Mouse (Mus musculus) intestine, embryonic 15.5 days (tissue): ENCODE measurements at regions not wholly inside any gene's neighbourhood (a gene's known extent, or its start where the extent isn't known, plus 50 kb on each side); places are given as distances from the start of the nearest gene placed in this dataset.

Source experiments
- ATAC-seq: fragments of 200-750 bp; cut with Nextera tagmentation; 2 replicates; pipeline ENCODE4 v1.8.0; 2017; ENCODE audit warnings: moderate TSS enrichment, moderate library complexity
- H3K27ac ChIP-seq: fragments of 300-500 bp; sonication (generic); 2 replicates; pipeline ENCODE4 v1.5.1; 2015; ENCODE audit warnings: mild to moderate bottlenecking, inconsistent platforms
- H3K27me3 ChIP-seq: fragments of 300-500 bp; sonication (generic); replicated peaks from 2 replicates; pipeline ENCODE4 v1.6.1; 2015; ENCODE audit warnings: inconsistent platforms
- H3K36me3 ChIP-seq: fragments of 300-500 bp; sonication (generic); 2 replicates; pipeline ENCODE4 v1.6.1; 2015; ENCODE audit warnings: inconsistent platforms
- H3K4me1 ChIP-seq: fragments of 300-500 bp; sonication (generic); replicated peaks from 2 replicates; pipeline ENCODE4 v1.6.1; 2015; ENCODE audit warnings: inconsistent platforms
- H3K4me2 ChIP-seq: fragments of 300-500 bp; sonication (generic); replicated peaks from 2 replicates; pipeline ENCODE4 v1.6.1; 2015; ENCODE audit warnings: mild to moderate bottlenecking, inconsistent platforms
- H3K4me3 ChIP-seq: fragments of 300-500 bp; sonication (generic); replicated peaks from 2 replicates; pipeline ENCODE4 v1.5.1; 2015; ENCODE audit warnings: inconsistent platforms
- H3K9ac ChIP-seq: fragments of 300-500 bp; sonication (generic); 2 replicates; pipeline ENCODE4 v1.6.1; 2015; ENCODE audit warnings: inconsistent platforms
- H3K9me3 ChIP-seq: fragments of 300-500 bp; sonication (generic); 2 replicates; pipeline ENCODE4 v1.6.1; 2016; ENCODE audit warnings: inconsistent platforms
- WGBS: fragments of 180-500 bp; shearing (Covaris S2); methylation state at CpG from one replicate; pipeline ENCODE4 v1.1.7; 2015; 5-methylcytosine and 5-hydroxymethylcytosine counted together

- no peak overlapping the region for H3K4me3 ChIP-seq
- 70% methylated on average over 1 of the region's 1 CpGs for WGBS
- no peak overlapping the region for H3K9ac ChIP-seq
- H3K27me3 ChIP-seq: no peaks in the 10 kb centered on the region
- no peaks in the 10 kb centered on the region for H3K36me3 ChIP-seq
- no peak overlapping the region for H3K4me2 ChIP-seq
- ATAC-seq: no peak
- H3K9me3 ChIP-seq: no peaks in the 10 kb centered on the region
- no peak overlapping the region for H3K27ac ChIP-seq
- no peaks in the 10 kb centered on the region for H3K4me1 ChIP-seq
Measured at GRCm38 (mm10) chr11:43952151-43952550, 51.1 kb upstream of the Adra1b start.

- no peak overlapping the region for H3K27ac ChIP-seq
- H3K4me1 ChIP-seq: no peaks in the 10 kb centered on the region
- ATAC-seq: no peak
- no peak overlapping the region for H3K4me3 ChIP-seq
- 37% methylated on average over 3 of the region's 3 CpGs for WGBS
- H3K27me3 ChIP-seq: no peaks in the 10 kb centered on the region
- no peaks in the 10 kb centered on the region for H3K9me3 ChIP-seq
- H3K36me3 ChIP-seq: no peaks in the 10 kb centered on the region
- H3K9ac ChIP-seq: no peak overlapping the region
- H3K4me2 ChIP-seq: no peak overlapping the region
Measured at GRCm38 (mm10) chr11:43958241-43958975, 57.4 kb upstream of the Adra1b start.

DNA sequence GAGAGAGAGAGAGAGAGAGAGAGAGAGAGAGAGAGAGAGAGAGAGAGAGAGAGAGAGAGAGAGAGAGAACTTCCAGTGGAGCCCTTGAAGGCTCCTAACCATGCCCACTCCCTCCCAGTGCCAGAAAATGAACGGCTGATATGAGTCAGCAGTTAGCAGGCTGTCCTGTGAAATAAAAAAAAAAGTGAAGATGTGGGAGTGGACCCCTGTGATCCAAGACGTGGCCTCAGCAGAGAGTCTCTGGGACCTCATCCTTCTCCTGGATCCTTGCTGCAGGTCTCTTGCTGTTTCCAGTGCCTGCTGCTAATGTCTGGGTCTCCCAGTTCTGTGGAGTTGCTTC is 57.9 kb upstream of the Adra1b start:
- 54% methylated on average over 2 of the region's 2 CpGs for WGBS

DNA sequence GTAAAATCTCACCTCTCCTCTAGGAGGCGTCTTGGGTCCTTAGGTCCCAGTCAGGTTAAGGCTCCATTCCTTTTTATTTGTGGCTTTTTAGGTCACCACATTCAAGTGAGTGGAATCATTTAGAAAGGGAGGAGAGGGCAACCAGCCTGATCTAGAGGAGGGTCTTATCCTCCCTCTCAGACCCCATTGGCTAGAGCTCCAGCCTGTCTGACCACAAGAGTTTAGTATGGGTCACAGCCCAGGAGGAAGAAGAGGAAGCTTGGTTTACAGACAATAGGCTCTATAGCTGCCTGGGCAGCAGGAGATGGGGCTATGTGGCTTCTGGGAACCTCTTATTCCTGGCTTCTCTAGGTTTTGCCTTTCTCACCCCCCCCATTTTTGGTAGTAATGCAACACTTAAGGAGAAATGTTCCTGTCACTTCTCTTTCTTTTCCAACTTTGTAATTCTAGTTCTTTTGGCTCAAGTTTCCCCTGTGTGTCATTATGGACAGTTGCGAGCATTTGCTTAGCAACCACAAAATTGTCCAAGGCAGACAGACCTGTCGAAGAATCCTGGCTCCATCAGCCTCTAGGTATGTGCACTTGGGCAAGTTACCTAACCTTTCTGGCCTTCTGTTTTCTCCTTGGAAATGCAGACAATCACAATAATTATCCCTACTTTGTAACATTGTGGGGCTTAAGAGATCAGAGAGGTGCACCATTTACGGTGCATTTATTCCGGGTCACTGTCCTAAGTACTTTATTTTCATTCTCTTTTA is 59.5 kb upstream of the Adra1b start:
- Histone ChIP-seq H3K4me1 (no peaks in the 10 kb centered on the region), H3K9ac (no peak overlapping the region), H3K36me3 (no peaks in the 10 kb centered on the region), H3K4me2 (no peak overlapping the region), H3K27ac (no peak overlapping the region), H3K4me3 (no peak overlapping the region), H3K27me3 (no peaks in the 10 kb centered on the region), H3K9me3 (no peaks in the 10 kb centered on the region)
- no peak for ATAC-seq
- 82% methylated on average over 5 of the region's 5 CpGs for WGBS

More for the DNA sequence above, 57.9 kb upstream of the Adra1b start:
- no peaks in the 10 kb centered on the region for H3K4me1 ChIP-seq
- H3K36me3 ChIP-seq: no peaks in the 10 kb centered on the region
- no peaks in the 10 kb centered on the region for H3K9me3 ChIP-seq
- no peaks in the 10 kb centered on the region for H3K27me3 ChIP-seq
- H3K4me3 ChIP-seq: no peak overlapping the region
- ATAC-seq: no peak
- no peak overlapping the region for H3K27ac ChIP-seq
- H3K4me2 ChIP-seq: no peak overlapping the region
- no peak overlapping the region for H3K9ac ChIP-seq

DNA sequence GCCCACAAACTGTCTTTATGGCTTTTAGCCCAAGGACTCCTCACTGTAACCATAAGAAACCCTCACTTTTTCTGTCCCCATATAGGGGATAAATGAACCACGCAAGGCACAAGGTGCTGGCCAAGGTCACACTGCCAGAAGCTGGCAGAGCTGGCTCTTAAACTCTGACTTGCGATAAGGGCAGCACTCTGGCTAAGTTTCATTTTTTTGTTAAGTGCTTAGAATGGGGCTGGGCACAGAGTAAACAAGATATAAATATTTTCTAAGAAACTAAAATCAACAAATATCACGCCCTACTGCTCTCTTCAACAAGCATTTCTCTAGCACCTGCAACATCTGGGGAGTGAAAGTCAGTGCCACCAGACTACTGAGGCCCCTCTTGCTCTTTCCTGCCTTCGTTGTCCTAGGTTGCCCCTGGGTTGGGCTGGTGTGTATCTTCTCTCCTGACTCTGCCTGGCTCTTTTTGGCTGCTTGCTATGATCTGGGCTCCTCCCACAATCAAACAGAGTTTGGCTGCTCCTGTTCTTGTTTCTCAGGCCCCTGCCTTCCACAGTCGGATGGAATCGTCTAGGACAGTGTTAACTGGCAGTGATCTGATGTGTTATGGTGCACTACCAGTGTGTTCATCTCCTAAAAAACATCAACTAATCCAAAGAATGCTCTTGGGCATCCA is 60.5 kb upstream of the Adra1b start:
- Histone ChIP-seq H3K4me2 (no peak overlapping the region), H3K27me3 (no peaks in the 10 kb centered on the region), H3K9ac (no peak overlapping the region), H3K4me3 (no peak overlapping the region), H3K9me3 (no peaks in the 10 kb centered on the region), H3K27ac (no peak overlapping the region), H3K36me3 (no peaks in the 10 kb centered on the region), H3K4me1 (no peaks in the 10 kb centered on the region)
- WGBS: 71% methylated on average over 6 of the region's 6 CpGs
- no peak for ATAC-seq

DNA sequence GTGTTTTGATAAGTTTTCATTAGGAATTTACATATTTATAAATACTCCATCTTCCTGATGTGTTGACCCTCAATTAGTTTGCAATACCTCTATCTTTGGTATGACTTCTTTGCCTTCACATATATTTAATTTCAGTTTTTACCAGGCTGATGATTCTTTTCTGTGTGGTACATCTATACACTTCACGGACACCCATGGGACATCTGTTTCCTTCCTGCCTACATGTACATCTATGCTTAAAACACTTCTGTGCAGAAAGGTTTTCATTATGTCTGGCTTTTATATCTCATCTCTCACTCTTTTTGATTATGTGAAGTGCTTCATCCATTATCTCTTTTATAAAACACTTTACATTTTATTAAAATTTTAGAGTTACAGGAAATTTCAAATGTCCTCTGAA is 66.8 kb upstream of the Adra1b start:
- Histone ChIP-seq H3K4me1 (no peaks in the 10 kb centered on the region), H3K36me3 (no peaks in the 10 kb centered on the region), H3K27me3 (no peaks in the 10 kb centered on the region), H3K9ac (no peak overlapping the region), H3K27ac (no peak overlapping the region), H3K4me3 (no peak overlapping the region), H3K9me3 (no peaks in the 10 kb centered on the region), H3K4me2 (no peak overlapping the region)
- no peak for ATAC-seq
- 88% methylated on average over 1 of the region's 1 CpGs for WGBS

DNA sequence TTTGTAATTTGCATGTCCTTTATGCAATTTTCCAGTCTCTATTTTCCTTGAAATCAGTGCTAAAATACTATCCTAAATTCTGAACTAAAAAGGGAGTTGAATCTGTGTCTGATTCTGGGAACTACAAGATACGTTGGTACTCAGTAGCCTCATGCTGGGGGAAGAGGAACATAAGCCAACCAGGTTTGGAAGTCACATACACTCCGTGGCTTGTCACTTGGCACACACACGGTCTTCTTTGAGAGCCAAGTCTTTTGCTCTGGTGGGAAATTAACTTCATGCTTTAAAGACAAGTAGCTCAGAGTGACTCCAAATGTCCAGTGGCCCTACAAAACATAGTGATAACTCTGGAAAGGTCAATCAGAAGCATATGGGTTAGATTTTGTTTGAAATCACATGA is 70.9 kb upstream of the Adra1b start:
- Histone ChIP-seq H3K27me3 (no peaks in the 10 kb centered on the region), H3K9me3 (no peaks in the 10 kb centered on the region), H3K4me1 (no peaks in the 10 kb centered on the region), H3K36me3 (no peaks in the 10 kb centered on the region), H3K27ac (no peak overlapping the region), H3K4me2 (no peak overlapping the region), H3K4me3 (no peak overlapping the region), H3K9ac (no peak overlapping the region)
- 76% methylated on average over 3 of the region's 3 CpGs for WGBS
- ATAC-seq: no peak

DNA sequence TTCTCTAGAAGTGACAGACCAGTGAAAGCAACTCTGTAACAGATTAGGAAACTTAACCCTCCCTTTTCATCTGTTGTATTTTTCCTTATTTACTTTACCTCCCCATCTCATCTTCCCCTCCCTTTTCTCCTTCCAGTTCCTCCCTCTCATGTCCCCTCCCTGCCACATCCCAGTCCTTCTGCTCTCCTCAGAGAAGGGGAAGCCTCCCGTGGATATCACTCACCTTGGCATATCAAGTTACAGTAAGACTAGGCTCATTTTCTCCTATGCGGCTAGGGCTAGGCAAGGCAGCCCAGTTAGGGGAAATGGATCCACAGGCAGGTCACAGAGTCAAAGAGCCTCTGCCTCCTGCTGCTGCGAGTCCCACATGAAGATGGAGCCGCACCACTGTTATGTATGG is 75.0 kb upstream of the Adra1b start:
- Histone ChIP-seq H3K4me3 (no peak overlapping the region), H3K4me2 (no peak overlapping the region), H3K9ac (no peak overlapping the region), H3K9me3 (no peaks in the 10 kb centered on the region), H3K27ac (no peak overlapping the region), H3K4me1 (no peaks in the 10 kb centered on the region), H3K27me3 (no peaks in the 10 kb centered on the region), H3K36me3 (no peaks in the 10 kb centered on the region)
- no peak for ATAC-seq
- 53% methylated on average over 4 of the region's 4 CpGs for WGBS

DNA sequence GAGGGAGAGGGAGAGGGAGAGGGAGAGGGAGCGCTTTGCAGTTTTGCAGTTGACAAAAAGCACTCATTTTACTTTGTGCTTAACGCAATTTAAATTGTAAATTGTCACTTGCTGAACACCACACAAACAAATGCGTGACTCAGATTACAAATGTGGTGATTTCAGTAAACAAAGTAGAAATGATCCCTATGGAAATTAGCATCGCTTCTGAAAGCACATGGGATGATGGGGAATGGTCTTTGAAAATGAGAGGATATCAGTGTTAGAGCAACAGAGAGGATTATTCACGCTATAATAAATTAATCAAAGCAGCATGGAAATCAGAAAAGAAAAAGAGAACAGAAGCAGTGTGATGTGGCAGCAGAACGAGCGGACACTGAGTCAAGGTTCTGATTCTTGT is 78.4 kb upstream of the Adra1b start:
- Histone ChIP-seq H3K36me3 (no peaks in the 10 kb centered on the region), H3K27me3 (no peaks in the 10 kb centered on the region), H3K4me3 (no peak overlapping the region), H3K9me3 (no peaks in the 10 kb centered on the region), H3K4me1 (no peaks in the 10 kb centered on the region), H3K27ac (no peak overlapping the region), H3K4me2 (no peak overlapping the region), H3K9ac (no peak overlapping the region)
- no peak for ATAC-seq
- 69% methylated on average over 7 of the region's 7 CpGs for WGBS

GRCm38 (mm10) chr11:43980444-43980843 is 79.4 kb upstream of the Adra1b start:
- H3K9me3 ChIP-seq: no peaks in the 10 kb centered on the region
- no peaks in the 10 kb centered on the region for H3K36me3 ChIP-seq
- no peaks in the 10 kb centered on the region for H3K27me3 ChIP-seq
- H3K27ac ChIP-seq: no peak overlapping the region
- H3K9ac ChIP-seq: no peak overlapping the region
- H3K4me3 ChIP-seq: no peak overlapping the region
- ATAC-seq: no peak
- 87% methylated on average over 4 of the region's 4 CpGs for WGBS
- H3K4me1 ChIP-seq: no peaks in the 10 kb centered on the region
- H3K4me2 ChIP-seq: no peak overlapping the region

DNA sequence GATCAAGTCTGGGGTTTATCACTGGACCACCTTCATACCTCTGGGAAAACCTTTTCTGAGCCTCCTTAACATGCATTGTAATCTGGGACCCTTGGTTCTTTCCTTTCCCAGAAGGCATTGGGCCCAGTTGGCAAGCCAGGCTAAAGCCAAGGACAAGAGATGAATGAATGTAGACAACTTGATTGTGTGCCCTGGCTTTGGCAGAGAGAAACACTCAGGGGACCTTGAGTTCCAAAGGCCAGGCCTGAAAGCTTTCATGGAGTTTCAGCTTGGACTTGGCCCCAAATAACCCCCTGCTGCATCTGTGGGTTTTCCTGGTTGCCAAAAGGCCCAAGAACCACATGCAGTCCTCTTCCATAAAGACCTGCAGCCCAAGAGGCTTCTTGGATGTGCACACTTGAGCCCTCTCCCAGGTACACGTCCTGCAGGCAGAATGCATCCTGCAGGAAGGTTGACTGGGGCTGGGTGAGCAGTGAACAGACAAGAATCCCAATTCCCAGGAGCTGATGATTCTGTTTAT is 89.0 kb upstream of the Adra1b start:
- H3K9ac ChIP-seq: no peak overlapping the region
- H3K27ac ChIP-seq: no peak overlapping the region
- 69% methylated on average over 1 of the region's 1 CpGs for WGBS
- ATAC-seq: no peak
- no peaks in the 10 kb centered on the region for H3K4me1 ChIP-seq
- H3K4me2 ChIP-seq: no peak overlapping the region
- no peaks in the 10 kb centered on the region for H3K27me3 ChIP-seq
- no peak overlapping the region for H3K4me3 ChIP-seq
- H3K9me3 ChIP-seq: no peaks in the 10 kb centered on the region
- H3K36me3 ChIP-seq: no peaks in the 10 kb centered on the region

GRCm38 (mm10) chr11:43992011-43992471 is 91.0 kb upstream of the Adra1b start:
- no peaks in the 10 kb centered on the region for H3K9me3 ChIP-seq
- H3K27me3 ChIP-seq: no peaks in the 10 kb centered on the region
- ATAC-seq: no peak
- no peak overlapping the region for H3K27ac ChIP-seq
- H3K36me3 ChIP-seq: no peaks in the 10 kb centered on the region
- no peak overlapping the region for H3K9ac ChIP-seq
- 68% methylated on average over 6 of the region's 6 CpGs for WGBS
- no peaks in the 10 kb centered on the region for H3K4me1 ChIP-seq
- no peak overlapping the region for H3K4me3 ChIP-seq
- H3K4me2 ChIP-seq: no peak overlapping the region
